Mouse (Mus musculus): ENCODE data around the gene Huwe1.

GRCm38 (mm10) chrX:151813656-151814055 is 13.0 kb downstream of the Huwe1 start:
- TF ChIP-seq CTCF (IDR thresholded peaks at IDR 0.05; ENCODE audit: low read depth) (no peak), EP300 (IDR thresholded peaks at IDR 0.05; ENCODE audit: low read depth) (no peak)
